Mouse (Mus musculus) liver, embryonic 14.5 days (tissue): ENCODE measurements around the gene Pitpna. TPM values are rescaled to one million over a fixed set of nuclear protein-coding genes. Genes with fewer than 3 reads are reported as not detected.
A peak's percentile ranks its signal among the peaks of the same experiment; 100 is the strongest.

ENCODE experiments used
- ATAC-seq: fragments of 200-750 bp; cut with Nextera tagmentation; 2 replicates; pipeline ENCODE4 v1.8.0; 2017; ENCODE audit warnings: moderate number of reproducible peaks, mild to moderate bottlenecking, moderate library complexity; ENCODE audit not compliant: insufficient read depth
- DNase-seq, 3 experiments: peaks; one replicate each; pipeline ENCODE4 v3.0.0-alpha.2; 2012 to 2013; ENCODE audit warnings: low read depth in 3 of 3, low spot score in 3 of 3
- H3K27ac ChIP-seq: fragments of 300-500 bp; sonication (generic); 2 replicates; pipeline ENCODE4 v1.5.1; 2014; ENCODE audit warnings: moderate library complexity, mild to moderate bottlenecking, control low read depth, inconsistent platforms
- H3K27me3 ChIP-seq: fragments of 300-500 bp; sonication (generic); 2 replicates; pipeline ENCODE4 v1.6.1; 2014; ENCODE audit warnings: mild to moderate bottlenecking, low read length, moderate library complexity; ENCODE audit not compliant: control insufficient read depth, insufficient read depth
- H3K36me3 ChIP-seq: fragments of 300-500 bp; sonication (generic); replicated peaks from 2 replicates; pipeline ENCODE4 v1.6.1; 2014; ENCODE audit warnings: low read depth; ENCODE audit not compliant: control insufficient read depth, insufficient read depth
- H3K4me1 ChIP-seq, 2 experiments: fragments of 200-500 bp in 1 of 2; fragments of 300-500 bp in 1 of 2; sonication (generic) in 1 of 2; replicated peaks; 2 replicates each; pipeline ENCODE4 v1.6.1; 2012 to 2014; ENCODE audit warnings: antibody characterized with exemption in 1 of 2, inconsistent platforms in 1 of 2, low read length in 1 of 2; ENCODE audit not compliant: control insufficient read depth in 2 of 2, insufficient read depth in 2 of 2
- H3K4me2 ChIP-seq: fragments of 300-500 bp; sonication (generic); 2 replicates; pipeline ENCODE4 v1.6.1; 2014; ENCODE audit warnings: low read depth, mild to moderate bottlenecking, control low read depth, moderate library complexity
- H3K4me3 ChIP-seq, 2 experiments: fragments of 200-500 bp in 1 of 2; fragments of 300-500 bp in 1 of 2; sonication (generic) in 1 of 2; 2 replicates each; pipeline ENCODE4 v1.5.1; 2012 to 2014; ENCODE audit warnings: low read depth in 2 of 2, low read length in 2 of 2, mild to moderate bottlenecking in 2 of 2, control low read depth in 1 of 2, inconsistent platforms in 1 of 2, moderate library complexity in 1 of 2; ENCODE audit not compliant: insufficient read depth in 1 of 2
- H3K9ac ChIP-seq: fragments of 300-500 bp; sonication (generic); replicated peaks from 2 replicates; pipeline ENCODE4 v1.6.1; 2014; ENCODE audit warnings: mild to moderate bottlenecking, control low read depth, moderate library complexity
- H3K9me3 ChIP-seq: fragments of 300-500 bp; sonication (generic); 2 replicates; pipeline ENCODE4 v1.6.1; 2016; ENCODE audit warnings: low read length, mixed read lengths; ENCODE audit not compliant: control insufficient read depth
- CTCF ChIP-seq: IDR thresholded peaks from 2 replicates; pipeline ENCODE4 v1.5.1; 2016; ENCODE audit warnings: antibody characterized with exemption, low read depth, control low read depth
- EP300 ChIP-seq: IDR thresholded peaks from 2 replicates; pipeline ENCODE4 v1.6.1; 2016; ENCODE audit warnings: antibody characterized with exemption, low read depth
- WGBS: fragments of 180-500 bp; shearing (Covaris S2); extraction: QIAGEN DNeasy Blood & Tissue Kit; methylation state at CpG from one replicate; pipeline ENCODE4 v1.1.7; 2014; ENCODE audit not compliant: insufficient replicate concordance; 5-methylcytosine and 5-hydroxymethylcytosine counted together
- polyA plus RNA-seq, 2 experiments: library from polyadenylated mRNA; depleted of rRNA in 1 of 2; stranded (reverse) in 1 of 2; unstranded in 1 of 2; fragments of >200 nt; fragmentation: Nextera tagmentation in 1 of 2; extraction: Ambion mirVana in 1 of 2; gene quantifications; 2 replicates each; pipeline versions ENCODE4 v1.2.1 to v1.2.3; 2012 to 2014

Pitpna gene
- polyA plus RNA-seq, 2 experiments: 25.5 to 32.3 TPM

DNA sequence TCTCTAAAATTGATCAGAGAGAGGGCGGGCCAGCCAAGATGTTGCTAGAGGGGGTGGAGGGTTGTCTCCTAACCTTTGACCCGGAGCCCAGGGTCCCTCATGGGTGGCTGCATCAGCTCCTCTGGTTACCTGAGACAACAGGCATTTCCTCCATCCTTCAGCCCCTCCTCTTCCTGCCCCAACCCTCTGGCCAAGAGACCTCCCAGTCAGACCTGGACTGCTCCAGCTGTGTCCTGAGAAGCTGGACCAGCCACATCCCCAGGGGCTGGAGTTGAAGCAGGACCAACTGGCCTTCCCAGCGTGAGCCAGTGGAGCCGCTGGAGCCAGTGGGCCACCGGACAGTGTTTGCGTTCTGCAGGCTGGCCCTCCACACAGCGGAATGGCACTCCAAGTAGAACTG, 62.4 kb downstream of the Pitpna start, which contains the start of gene Myo1c:
Gene Myo1c (plus strand): TSS at position 194 of the 400 bp plus-strand sequence.
- no peaks in the 10 kb centered on the region; the same call in 1 of the 2 replicates for H3K36me3 ChIP-seq
- H3K4me2 ChIP-seq: peak within 1 kb of the TSS; percentile 96
- no peaks in the 10 kb centered on the region for H3K27me3 ChIP-seq
- peak within 1 kb of the TSS; percentile 40 for H3K27ac ChIP-seq
- H3K9ac ChIP-seq: peak within 1 kb of the TSS; percentile 94
- H3K4me3 ChIP-seq: peak within 1 kb of the TSS; percentile 48 to 85
- peaks cover 32 to 48% of the 10 kb centered on the region in 2 experiments for H3K4me1 ChIP-seq
- ATAC-seq (no peak), DNase-seq (no peak)
- H3K9me3 ChIP-seq: no peaks in the 10 kb centered on the region
- TF ChIP-seq EP300: no peak
- no peak for TF ChIP-seq CTCF
- 55% methylated on average over 7 of the region's 7 CpGs for WGBS

DNA sequence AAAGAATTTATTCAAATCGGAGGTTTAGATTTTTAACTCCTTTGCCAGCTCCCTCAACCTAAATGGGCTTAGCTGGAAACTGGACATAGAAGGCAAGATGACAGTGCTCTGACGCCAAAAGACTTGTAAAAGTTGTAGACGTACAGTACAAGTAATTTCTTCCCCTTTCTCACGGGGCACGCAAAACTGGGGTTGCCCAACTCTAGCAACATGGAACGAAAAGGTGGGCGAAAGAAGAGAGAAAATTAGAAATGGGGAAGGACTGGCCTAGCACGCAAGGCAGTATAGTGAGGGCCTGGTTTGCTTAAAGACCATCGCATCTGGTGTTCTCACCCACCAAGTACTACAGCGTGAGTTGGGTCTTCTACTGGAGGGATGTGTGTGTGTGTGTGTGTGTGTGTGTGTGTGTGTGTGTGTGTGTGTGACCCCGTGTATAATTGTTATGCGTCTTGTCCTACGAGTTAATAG, 63.1 kb downstream of the Pitpna start:
- Histone ChIP-seq H3K4me2 (peak overlapping the region; percentile 96), H3K9me3 (no peaks in the 10 kb centered on the region), H3K4me1 (peaks cover 35 to 50% of the 10 kb centered on the region in 2 experiments), H3K27ac (peak overlapping the region; percentile 40), H3K9ac (peak overlapping the region; percentile 94), H3K36me3 (no peaks in the 10 kb centered on the region), H3K27me3 (no peaks in the 10 kb centered on the region), H3K4me3 (peak overlapping the region; percentile 48 to 85)
- no peak for TF ChIP-seq CTCF
- TF ChIP-seq EP300: no peak
- ATAC-seq (no peak), DNase-seq (no peak)
- WGBS: 26% methylated on average over 13 of the region's 13 CpGs

DNA sequence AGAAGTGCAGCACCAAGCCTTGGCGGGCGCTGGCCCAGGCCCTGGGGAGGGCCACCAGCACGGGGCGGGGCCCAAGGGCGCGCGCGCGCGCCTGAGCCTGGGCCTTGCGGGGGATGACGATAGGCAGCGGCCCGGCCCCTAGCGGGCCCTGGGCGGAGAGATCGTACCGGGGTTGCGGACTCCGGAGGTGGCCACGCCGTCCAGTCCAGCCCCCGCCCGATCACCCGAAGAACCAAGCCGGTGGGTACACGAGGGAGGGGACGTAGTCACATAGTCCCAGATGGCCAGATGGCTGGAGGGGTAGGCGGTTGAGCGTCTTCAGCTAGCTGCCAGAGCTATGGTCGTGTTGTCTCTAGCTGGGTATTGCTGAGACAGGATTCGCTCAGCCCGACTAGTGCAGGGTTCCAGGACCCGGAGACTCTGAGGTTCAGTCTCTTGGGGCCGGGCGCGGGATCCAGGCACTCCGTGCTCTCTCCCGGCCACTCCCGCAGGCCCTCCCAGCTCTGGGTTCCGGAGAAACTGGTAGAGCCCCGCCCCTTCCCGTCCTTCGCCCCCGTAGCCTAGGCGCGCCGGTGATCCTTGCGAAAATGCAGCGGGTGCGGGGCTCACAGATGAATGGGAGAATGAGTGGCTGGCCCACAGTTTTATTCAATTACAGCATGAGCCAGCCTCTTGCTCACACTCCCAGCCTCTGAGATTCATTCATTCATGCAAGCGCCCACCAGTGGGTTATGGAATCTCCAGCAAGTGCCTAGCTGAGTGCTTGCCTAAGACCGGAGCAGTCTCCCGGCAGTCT, 63.7 kb downstream of the Pitpna start:
- WGBS: under 1% methylated on average over 54 of the region's 54 CpGs
- no peak for TF ChIP-seq EP300
- peak; percentile 21; the same call in 1 of the 2 replicates for TF ChIP-seq CTCF
- H3K9me3 ChIP-seq: no peaks in the 10 kb centered on the region
- ATAC-seq (peak; percentile 81), DNase-seq (peak; percentile 64 to 69 (median 66))
- no peaks in the 10 kb centered on the region for H3K36me3 ChIP-seq
- peak overlapping the region; percentile 94 for H3K9ac ChIP-seq
- peak overlapping the region; percentile 84 to 85 for H3K4me3 ChIP-seq
- no peaks in the 10 kb centered on the region for H3K27me3 ChIP-seq
- H3K27ac ChIP-seq: peak overlapping the region; percentile 85
- H3K4me2 ChIP-seq: peak overlapping the region; percentile 96
- peaks cover 40 to 54% of the 10 kb centered on the region in 2 experiments for H3K4me1 ChIP-seq

DNA sequence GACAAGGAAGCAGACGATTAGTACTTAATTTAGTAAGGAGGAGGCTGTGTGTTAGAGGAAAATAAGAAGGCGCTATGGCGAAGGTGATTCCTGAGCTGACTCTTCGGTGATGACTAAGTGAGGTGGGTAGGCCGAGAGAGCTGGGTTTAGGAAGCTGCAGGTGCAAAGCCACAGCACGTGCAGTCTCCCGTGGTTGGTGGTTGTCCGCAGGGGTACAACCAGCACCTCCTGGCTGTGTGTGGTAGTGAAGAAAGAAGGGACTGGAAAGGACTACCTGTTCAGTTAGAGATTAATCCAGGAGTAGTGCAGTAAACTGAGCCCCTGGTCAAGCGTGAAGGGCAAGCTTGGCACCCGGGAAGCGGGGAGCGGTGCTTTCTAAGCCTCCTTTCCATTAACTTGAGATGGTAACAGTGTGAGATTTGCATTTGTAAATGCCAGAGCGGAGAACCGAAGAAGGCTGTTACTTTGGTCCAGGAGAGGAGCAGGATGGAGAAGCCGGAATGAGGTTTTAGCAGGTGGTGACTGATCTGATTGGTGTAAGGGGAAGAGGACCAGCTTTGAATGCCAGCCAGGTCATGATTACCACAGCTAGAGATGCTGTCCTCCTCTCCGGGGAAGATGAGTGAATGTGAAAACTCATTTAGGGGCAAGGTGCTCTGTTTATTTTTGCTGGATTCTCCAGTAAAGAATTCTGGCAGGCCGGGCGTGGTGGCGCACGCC, 64.5 kb downstream of the Pitpna start:
- Histone ChIP-seq H3K9me3 (no peaks in the 10 kb centered on the region), H3K4me3 (peak overlapping the region; percentile 84 to 85), H3K4me2 (peak overlapping the region; percentile 96), H3K36me3 (no peaks in the 10 kb centered on the region), H3K27ac (no peak overlapping the region), H3K9ac (peak overlapping the region; percentile 94), H3K4me1 (peaks cover 40 to 54% of the 10 kb centered on the region in 2 experiments), H3K27me3 (no peaks in the 10 kb centered on the region)
- no peak for DNase-seq
- WGBS: 25% methylated on average over 20 of the region's 20 CpGs
- TF ChIP-seq CTCF: peak; percentile 18; the same call in 1 of the 2 replicates
- no peak for TF ChIP-seq EP300
- ATAC-seq: no peak
